Mouse (Mus musculus): ENCODE data around the gene Uba6. TPM values are rescaled to one million over a fixed set of nuclear protein-coding genes. Genes with fewer than 3 reads are reported as not detected.

Gene Uba6
- 10.2 and 11.4 TPM in 2 replicates for polyA plus RNA-seq (2015; fragmentation: Nextera tagmentation; extraction: Ambion mirVana)

DNA sequence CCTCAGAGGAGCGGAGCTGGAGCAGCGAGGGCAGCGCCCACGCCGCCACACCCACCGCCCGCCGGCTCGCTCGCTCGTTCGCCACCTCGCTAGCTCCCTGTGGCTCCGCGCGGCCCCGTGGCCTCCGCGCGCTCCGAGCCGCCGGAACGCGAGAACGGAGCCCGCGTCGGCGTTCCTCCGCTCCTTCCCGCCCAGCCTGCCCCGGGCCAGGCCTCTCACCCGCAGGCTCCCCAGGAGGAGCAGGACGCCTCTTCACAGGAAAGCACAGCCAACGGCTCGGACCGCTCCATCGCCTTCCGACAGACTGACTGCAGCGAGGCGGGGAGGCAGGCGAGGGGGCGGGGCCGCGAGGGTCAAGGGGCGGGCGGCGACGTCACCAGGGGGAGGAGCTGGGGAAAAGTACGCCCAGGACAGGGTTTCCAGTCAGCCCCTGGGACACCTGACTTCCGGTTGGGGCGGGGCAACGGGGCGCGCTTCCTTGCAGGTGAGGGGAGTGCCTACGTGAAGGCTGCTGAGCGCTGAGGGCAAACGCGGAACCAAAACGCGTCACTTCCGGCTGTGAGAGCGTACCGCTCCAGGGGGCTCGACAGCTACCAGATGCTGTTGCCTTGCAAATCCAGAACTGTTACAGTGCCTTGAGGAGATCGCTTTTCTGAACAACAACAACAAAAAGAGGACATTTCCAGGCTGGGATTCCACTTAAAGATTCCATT lies at the start of gene Uba6:
Gene Uba6, minus strand, starts transcription at position 355 of the 713 bp plus-strand sequence.
- peak within 1 kb of the TSS; percentile 68 for H3K9ac ChIP-seq
- peak; percentile 99 for ATAC-seq (ENCODE audit: borderline replicate concordance, extremely low read depth, low FRiP score, low TSS enrichment)
- H3K4me3 ChIP-seq: peak within 1 kb of the TSS; percentile 79
- H3K27ac ChIP-seq: peak within 1 kb of the TSS; percentile 97
- H3K4me2 ChIP-seq: peak within 1 kb of the TSS; percentile 78
- H3K4me1 ChIP-seq: peaks cover 9% of the 10 kb centered on the region
- no peaks in the 10 kb centered on the region for H3K9me3 ChIP-seq
- WGBS: under 1% methylated on average over 67 of the region's 67 CpGs
- H3K36me3 ChIP-seq: no peaks in the 10 kb centered on the region
- H3K27me3 ChIP-seq: no peaks in the 10 kb centered on the region

DNA sequence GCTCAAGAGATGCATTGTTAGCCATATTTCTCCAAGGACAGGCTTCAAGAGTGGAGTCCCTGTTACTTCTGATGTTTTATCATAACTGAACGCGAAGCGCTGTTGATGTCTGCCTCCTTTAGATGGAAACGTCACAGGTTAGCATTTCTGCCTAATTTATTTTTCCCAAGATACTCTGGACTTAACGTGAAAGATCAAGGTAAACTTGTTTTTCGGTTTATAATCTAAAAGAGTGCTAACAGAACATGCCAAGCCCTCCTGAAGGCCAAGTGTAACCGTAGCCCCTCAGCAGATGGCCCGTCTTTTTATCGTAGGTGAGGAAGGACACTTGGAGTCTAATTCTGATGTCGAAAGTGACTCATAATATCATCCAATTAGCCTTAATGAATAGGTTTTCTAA lies 25.2 kb upstream of the Uba6 start, which contains the start of gene Gnrhr:
Gene Gnrhr, minus strand, starts transcription at position 101 of the 400 bp plus-strand sequence.
- Histone ChIP-seq H3K4me3 (no peak within 1 kb of the TSS), H3K4me2 (no peak within 1 kb of the TSS), H3K27ac (no peak within 1 kb of the TSS), H3K9me3 (no peaks in the 10 kb centered on the region), H3K9ac (no peak within 1 kb of the TSS), H3K4me1 (no peaks in the 10 kb centered on the region), H3K36me3 (no peaks in the 10 kb centered on the region), H3K27me3 (no peaks in the 10 kb centered on the region)
- 86% methylated on average over 10 of the region's 10 CpGs for WGBS
- no peak for ATAC-seq (ENCODE audit: borderline replicate concordance, extremely low read depth, low FRiP score, low TSS enrichment)

DNA sequence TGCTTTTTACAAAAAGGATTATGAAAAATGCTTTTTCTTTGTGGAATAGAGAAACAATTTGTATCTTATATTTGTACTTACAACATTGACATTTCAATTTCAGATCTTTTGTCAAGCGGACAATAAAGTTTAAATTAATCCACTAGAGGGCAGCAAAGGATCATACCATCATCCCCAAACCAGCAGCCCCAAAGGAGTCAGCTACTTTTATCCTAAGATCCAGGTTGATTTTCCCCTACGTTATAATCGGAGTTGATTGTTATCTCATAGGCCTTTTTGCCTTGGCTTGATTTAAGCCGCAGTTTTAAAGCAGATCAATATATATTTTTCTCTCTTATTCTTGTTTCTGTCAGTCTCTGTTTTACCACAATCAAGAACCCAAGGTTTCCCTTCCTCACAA lies 18.8 kb upstream of the Uba6 start:
- H3K27ac ChIP-seq: no peak overlapping the region
- WGBS: 15% methylated on average over 4 of the region's 4 CpGs
- no peak overlapping the region for H3K4me2 ChIP-seq
- no peaks in the 10 kb centered on the region for H3K27me3 ChIP-seq
- no peaks in the 10 kb centered on the region for H3K36me3 ChIP-seq
- no peak overlapping the region for H3K4me3 ChIP-seq
- H3K9me3 ChIP-seq: no peaks in the 10 kb centered on the region
- no peak for ATAC-seq (ENCODE audit: borderline replicate concordance, extremely low read depth, low FRiP score, low TSS enrichment)
- no peaks in the 10 kb centered on the region for H3K4me1 ChIP-seq
- no peak overlapping the region for H3K9ac ChIP-seq

DNA sequence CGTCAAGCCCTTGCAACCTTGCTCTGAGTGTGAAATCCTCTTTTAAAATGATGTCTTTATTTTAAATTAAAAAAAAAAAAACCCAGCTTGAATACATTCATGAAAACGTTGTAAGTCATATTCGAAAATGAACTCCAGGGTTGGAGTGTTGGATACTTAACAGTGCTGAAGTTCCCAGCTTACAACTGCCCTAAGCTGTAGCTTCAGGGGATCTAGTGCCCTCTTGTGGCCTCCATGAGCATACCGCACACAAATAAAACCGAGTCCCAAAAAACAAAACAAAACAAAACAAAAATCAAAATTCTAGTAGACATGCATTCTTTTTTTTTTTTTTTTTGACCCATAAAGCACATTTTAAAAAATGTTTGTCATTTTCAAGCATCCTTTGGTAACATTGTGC lies 18.2 kb upstream of the Uba6 start:
- no peak for ATAC-seq (ENCODE audit: borderline replicate concordance, extremely low read depth, low FRiP score, low TSS enrichment)
- H3K27me3 ChIP-seq: no peaks in the 10 kb centered on the region
- WGBS: 22% methylated on average over 5 of the region's 5 CpGs

DNA sequence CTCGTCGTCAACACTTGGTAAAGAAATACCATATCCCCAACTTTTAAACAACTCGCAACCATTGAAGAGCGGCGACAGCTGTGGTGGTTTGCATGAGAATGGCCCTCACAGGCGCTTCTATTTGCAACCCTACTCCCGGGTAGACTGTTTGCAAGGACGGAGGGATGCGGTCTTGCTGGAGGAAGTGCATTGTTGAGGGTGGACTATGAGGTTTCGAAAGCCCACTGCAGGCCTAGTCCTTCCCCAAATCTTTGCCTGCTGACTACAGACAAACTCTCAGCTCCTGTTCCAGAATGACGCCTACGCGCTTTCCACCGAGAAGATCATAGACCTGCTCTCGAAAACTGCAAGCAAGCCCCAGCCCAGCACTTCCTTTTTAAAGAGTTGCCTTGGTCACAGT lies 17.7 kb upstream of the Uba6 start:
- H3K4me1 ChIP-seq: no peaks in the 10 kb centered on the region
- WGBS: 49% methylated on average over 15 of the region's 15 CpGs
- no peak overlapping the region for H3K9ac ChIP-seq
- H3K9me3 ChIP-seq: no peaks in the 10 kb centered on the region
- no peak overlapping the region for H3K4me2 ChIP-seq
- H3K36me3 ChIP-seq: no peaks in the 10 kb centered on the region
- no peak for ATAC-seq (ENCODE audit: borderline replicate concordance, extremely low read depth, low FRiP score, low TSS enrichment)
- H3K27me3 ChIP-seq: no peaks in the 10 kb centered on the region
- H3K4me3 ChIP-seq: no peak overlapping the region
- no peak overlapping the region for H3K27ac ChIP-seq

More for the DNA sequence above, 18.2 kb upstream of the Uba6 start:
- Histone ChIP-seq H3K4me2 (no peak overlapping the region), H3K36me3 (no peaks in the 10 kb centered on the region), H3K9ac (no peak overlapping the region), H3K4me3 (no peak overlapping the region), H3K27ac (no peak overlapping the region), H3K4me1 (no peaks in the 10 kb centered on the region), H3K9me3 (no peaks in the 10 kb centered on the region)

DNA sequence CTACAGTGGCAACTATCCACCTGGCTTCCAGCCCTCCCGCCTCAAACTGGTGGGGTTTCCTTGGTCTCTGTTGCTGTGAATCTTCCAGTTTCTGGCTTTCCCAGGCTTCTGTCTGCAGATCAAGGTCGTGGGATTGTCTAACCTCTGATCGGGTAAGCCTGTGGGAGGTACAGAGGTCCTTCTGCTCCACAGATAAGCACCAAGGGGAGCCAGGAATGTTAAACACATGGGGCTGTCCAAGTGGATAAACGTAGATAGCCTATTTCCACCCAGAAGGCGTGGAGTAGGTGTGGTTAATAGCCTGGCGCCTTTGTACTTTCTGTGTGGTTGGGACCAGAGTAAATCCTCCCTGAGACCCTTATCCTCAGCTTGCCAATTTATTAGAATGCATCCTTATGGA lies 14.8 kb upstream of the Uba6 start:
- no peaks in the 10 kb centered on the region for H3K36me3 ChIP-seq
- no peak overlapping the region for H3K9ac ChIP-seq
- no peak overlapping the region for H3K4me2 ChIP-seq
- no peak overlapping the region for H3K27ac ChIP-seq
- ATAC-seq (ENCODE audit: borderline replicate concordance, extremely low read depth, low FRiP score, low TSS enrichment): no peak
- H3K27me3 ChIP-seq: no peaks in the 10 kb centered on the region
- H3K9me3 ChIP-seq: no peaks in the 10 kb centered on the region
- no peaks in the 10 kb centered on the region for H3K4me1 ChIP-seq
- H3K4me3 ChIP-seq: no peak overlapping the region
- WGBS: 48% methylated on average over 6 of the region's 6 CpGs

DNA sequence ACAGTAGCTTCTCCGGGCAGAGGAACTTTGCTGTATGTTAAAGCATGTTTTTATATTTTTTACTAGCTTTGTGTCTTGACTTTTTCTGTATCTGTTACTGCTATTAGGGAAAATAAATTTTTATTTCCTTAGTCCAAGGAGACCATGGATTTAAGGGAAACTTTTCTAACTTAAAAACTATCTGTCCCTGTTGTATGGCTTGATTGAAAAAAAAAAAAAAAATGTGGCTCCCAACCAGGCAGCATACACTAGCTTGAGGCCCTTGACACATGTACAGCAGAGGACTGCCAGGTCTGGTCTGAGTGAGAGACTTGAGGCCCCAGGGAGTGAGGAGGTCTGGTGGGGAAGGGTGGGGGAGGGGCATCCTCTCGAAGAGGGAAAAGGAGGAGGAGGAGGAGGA lies 1.2 kb upstream of the Uba6 start:
- no peaks in the 10 kb centered on the region for H3K27me3 ChIP-seq
- WGBS: 50% methylated on average over 2 of the region's 2 CpGs

DNA sequence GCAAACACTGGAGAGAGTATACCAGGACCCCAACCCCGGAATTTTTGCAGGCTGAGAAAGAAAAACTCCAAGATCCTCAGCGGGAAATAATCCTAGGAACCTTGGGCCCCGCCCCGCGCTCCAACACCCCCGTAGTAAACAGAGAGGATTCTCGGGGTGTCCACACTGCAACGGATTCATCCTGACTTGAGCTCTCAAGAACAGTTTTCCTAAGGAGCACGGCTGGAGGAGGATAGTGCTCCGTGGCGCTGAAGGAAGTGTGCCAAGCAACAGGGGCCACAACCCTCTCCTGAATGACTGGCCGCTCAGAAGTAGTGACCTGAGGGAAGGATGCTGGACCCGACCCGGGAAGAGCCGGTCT lies 535 bp downstream of the Uba6 start:
- peak overlapping the region; percentile 68 for H3K9ac ChIP-seq
- peak overlapping the region; percentile 97 for H3K27ac ChIP-seq
- H3K9me3 ChIP-seq: no peaks in the 10 kb centered on the region
- under 1% methylated on average over 15 of the region's 15 CpGs for WGBS
- no peaks in the 10 kb centered on the region for H3K36me3 ChIP-seq
- peaks cover 9% of the 10 kb centered on the region for H3K4me1 ChIP-seq
- ATAC-seq (ENCODE audit: borderline replicate concordance, extremely low read depth, low FRiP score, low TSS enrichment): no peak
- no peaks in the 10 kb centered on the region for H3K27me3 ChIP-seq
- H3K4me3 ChIP-seq: peak overlapping the region; percentile 79
- H3K4me2 ChIP-seq: peak overlapping the region; percentile 78

More for the DNA sequence above, 1.2 kb upstream of the Uba6 start:
- no peaks in the 10 kb centered on the region for H3K9me3 ChIP-seq
- no peak overlapping the region for H3K27ac ChIP-seq
- peaks cover 9% of the 10 kb centered on the region for H3K4me1 ChIP-seq
- no peak overlapping the region for H3K4me3 ChIP-seq
- no peak for ATAC-seq (ENCODE audit: borderline replicate concordance, extremely low read depth, low FRiP score, low TSS enrichment)
- no peak overlapping the region for H3K9ac ChIP-seq
- H3K36me3 ChIP-seq: no peaks in the 10 kb centered on the region
- no peak overlapping the region for H3K4me2 ChIP-seq

DNA sequence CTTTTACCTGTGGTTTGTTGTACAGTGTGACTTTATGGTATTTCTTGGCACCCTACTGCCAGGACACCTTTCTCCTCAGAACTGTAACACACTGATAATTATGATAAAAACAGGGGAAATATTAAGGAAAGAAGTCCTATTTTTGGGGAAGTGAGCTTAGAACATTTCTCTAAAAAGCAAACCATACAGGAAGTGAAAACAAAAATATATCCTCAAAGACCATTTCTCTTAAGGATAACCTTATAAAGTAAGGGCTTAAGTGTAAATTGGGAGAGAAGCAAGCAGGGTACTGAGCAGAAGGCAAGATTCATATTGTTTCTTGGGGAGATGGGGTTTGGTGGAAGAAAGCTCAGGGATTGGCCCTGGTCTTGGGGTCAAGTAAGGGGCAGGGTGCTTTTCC lies 42.8 kb downstream of the Uba6 start:
- H3K27ac ChIP-seq: no peak overlapping the region
- no peaks in the 10 kb centered on the region for H3K4me1 ChIP-seq
- H3K27me3 ChIP-seq: no peaks in the 10 kb centered on the region

DNA sequence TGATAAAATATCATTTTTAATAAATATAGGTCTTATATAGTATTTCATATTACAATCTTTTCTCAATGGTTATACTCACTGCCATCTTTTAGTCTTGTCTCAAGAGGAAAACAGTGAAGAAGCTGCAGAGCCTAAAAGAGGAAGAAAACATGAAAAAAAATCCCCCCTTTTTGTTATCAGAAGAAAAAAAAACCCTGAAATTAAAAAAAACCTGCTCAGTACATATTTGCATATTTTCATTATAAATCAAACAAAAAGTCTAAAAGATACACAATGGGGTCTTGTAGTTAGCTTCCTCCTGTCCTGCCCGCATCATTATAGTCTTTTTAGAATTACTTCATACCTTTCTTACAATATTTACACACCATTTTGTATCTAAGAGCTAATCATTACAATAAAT lies 43.9 kb downstream of the Uba6 start:
- no peak for ATAC-seq (ENCODE audit: borderline replicate concordance, extremely low read depth, low FRiP score, low TSS enrichment)
- Histone ChIP-seq H3K27ac (no peak overlapping the region), H3K4me3 (no peak overlapping the region), H3K27me3 (no peaks in the 10 kb centered on the region), H3K9ac (no peak overlapping the region), H3K4me1 (no peaks in the 10 kb centered on the region), H3K4me2 (no peak overlapping the region), H3K36me3 (peaks cover 12% of the 10 kb centered on the region), H3K9me3 (no peaks in the 10 kb centered on the region)
- WGBS: 100% methylated on average over 1 of the region's 1 CpGs

More for the DNA sequence above, 42.8 kb downstream of the Uba6 start:
- no peak overlapping the region for H3K9ac ChIP-seq
- no peak overlapping the region for H3K4me3 ChIP-seq
- peaks cover 7% of the 10 kb centered on the region for H3K36me3 ChIP-seq
- no peak overlapping the region for H3K4me2 ChIP-seq
- no peaks in the 10 kb centered on the region for H3K9me3 ChIP-seq
- ATAC-seq (ENCODE audit: borderline replicate concordance, extremely low read depth, low FRiP score, low TSS enrichment): no peak

DNA sequence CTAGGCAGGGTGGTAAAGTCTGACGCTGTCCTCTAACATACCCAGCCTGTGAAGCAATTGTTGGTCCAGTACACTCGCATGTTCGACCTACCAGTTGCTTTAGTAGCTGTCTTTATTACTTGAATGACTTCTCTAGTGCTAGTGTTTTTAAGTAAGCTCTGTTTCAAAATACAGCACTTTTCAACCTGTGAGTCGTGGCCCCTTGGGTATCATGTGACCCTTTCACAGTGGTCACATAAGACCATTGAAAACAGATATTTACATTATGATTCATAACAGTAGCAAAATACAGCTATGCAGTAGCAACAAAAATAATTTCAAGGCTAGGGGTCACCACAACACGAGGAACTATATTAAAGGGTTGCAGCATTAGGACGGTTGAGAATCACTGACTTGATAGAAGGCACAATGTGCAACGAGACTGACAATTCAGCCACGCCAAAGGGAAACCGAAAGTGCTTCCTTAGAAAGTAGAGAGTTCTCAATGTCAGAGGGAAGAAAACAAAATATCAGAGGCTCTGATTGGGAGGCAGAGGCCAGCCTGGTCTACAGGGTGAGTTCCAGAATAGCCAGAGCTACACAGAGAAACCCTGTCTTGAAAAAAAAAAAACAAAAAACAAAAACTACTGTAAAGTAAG lies 54.0 kb downstream of the Uba6 start:
- H3K4me2 ChIP-seq: no peak overlapping the region
- no peaks in the 10 kb centered on the region for H3K27me3 ChIP-seq
- no peak overlapping the region for H3K4me3 ChIP-seq
- H3K36me3 ChIP-seq: peaks cover 28% of the 10 kb centered on the region
- no peaks in the 10 kb centered on the region for H3K9me3 ChIP-seq
- H3K27ac ChIP-seq: no peak overlapping the region
- no peaks in the 10 kb centered on the region for H3K4me1 ChIP-seq
- ATAC-seq (ENCODE audit: borderline replicate concordance, extremely low read depth, low FRiP score, low TSS enrichment): no peak
- H3K9ac ChIP-seq: no peak overlapping the region
- 86% methylated on average over 9 of the region's 9 CpGs for WGBS

DNA sequence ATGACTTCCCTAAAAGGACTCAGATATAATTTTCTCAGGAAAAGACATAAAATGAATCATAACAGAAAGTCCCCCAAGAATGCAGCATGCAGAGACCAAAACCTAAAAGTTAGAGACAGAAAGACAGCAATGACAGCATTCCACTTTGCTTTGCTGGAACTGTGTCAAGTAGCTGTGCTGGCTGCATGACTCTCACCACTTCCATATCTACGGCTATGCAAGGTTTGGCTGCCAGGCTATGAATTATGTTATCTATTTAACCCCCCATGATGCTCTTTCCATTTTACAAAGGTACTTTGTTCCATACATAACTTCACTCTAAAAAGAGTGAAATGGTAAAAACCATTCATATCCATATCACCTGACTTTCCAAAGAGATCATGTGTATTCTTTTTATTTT lies 58.6 kb downstream of the Uba6 start:
- Histone ChIP-seq H3K27me3 (no peaks in the 10 kb centered on the region), H3K9me3 (no peaks in the 10 kb centered on the region), H3K4me1 (no peaks in the 10 kb centered on the region), H3K36me3 (peaks cover 10% of the 10 kb centered on the region; the same call in 1 of the 2 replicates), H3K4me3 (no peak overlapping the region), H3K27ac (no peak overlapping the region), H3K4me2 (no peak overlapping the region), H3K9ac (no peak overlapping the region)
- WGBS: 67% methylated on average over 1 of the region's 1 CpGs
- ATAC-seq (ENCODE audit: borderline replicate concordance, extremely low read depth, low FRiP score, low TSS enrichment): no peak
